Mouse (Mus musculus) inflammation-experienced regulatory T-cells, adult 16 weeks (primary cell): ENCODE results near the gene Ttl. TPM values are rescaled to one million over a fixed set of nuclear protein-coding genes. Genes with fewer than 3 reads are reported as not detected.

ENCODE experiments used
- polyA plus RNA-seq: library from polyadenylated mRNA; unstranded; fragments of 100-300 nt; shearing (Covaris generic); gene quantifications from one replicate; pipeline ENCODE4 v1.2.1, GENCODE M21; 2017

Gene Ttl
- polyA plus RNA-seq = 2.0 TPM

DNA sequence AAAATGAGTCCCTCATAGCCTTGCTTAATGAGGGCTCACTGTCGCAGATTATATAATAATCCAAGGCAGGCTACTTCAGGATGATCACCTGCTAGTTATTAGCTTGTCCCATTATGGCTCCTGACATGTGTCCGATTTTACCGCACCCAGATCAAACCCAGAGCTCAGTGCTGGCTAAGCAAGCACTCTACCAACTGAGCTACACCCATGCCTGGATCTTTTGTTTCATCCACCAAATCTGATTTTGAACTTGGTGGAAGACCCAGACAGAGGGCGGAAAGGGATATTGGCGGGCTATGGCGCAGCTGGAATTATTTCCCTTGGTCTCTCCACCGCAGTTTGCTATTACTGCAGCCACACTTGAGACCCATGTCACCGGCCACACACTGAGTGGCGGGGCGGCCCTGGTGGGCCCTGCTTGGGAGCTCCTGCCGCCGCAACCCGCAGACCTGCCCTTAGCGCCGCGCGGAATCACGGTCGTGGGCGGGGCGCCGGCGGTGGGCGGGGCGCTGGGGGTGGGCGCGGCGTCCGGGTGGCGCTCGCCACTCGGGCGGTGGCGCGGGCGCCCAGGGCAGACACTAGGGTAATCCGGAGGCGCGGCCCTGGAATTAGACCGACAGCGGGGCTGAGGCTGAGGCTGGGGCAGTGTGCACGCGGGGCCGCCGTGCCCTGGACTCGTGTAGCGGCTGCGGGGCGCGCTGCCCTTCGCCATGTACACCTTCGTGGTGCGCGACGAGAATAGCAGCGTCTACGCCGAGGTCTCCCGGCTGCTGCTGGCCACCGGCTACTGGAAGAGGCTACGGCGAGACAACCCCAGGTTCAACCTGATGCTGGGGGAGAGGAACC is at the start of gene Ttl:
Gene Ttl, plus strand, starts transcription at position 506 of the 846 bp plus-strand sequence.

DNA sequence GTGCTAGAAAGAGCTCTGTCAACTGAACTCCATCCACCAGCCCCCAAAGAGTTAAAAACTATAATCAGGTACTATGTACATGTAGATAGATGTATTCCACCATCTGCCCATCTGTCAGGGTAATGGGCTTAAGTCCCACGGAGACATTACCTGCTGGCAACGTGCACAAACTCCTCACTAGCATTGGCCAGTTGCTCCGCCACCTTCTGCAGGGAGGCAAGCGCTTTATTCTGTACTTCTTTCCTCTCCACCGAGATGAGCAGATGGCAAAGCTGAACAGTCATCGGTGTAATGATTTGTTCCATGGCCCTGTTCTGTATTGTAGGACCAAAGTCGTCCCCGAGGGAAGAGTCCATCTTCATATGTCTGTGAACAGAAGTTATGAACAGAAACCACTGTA is 17.9 kb upstream of the Ttl start, which contains the start of gene Vinac1:
Gene Vinac1, minus strand, starts transcription at position 362 of the 400 bp plus-strand sequence.

DNA sequence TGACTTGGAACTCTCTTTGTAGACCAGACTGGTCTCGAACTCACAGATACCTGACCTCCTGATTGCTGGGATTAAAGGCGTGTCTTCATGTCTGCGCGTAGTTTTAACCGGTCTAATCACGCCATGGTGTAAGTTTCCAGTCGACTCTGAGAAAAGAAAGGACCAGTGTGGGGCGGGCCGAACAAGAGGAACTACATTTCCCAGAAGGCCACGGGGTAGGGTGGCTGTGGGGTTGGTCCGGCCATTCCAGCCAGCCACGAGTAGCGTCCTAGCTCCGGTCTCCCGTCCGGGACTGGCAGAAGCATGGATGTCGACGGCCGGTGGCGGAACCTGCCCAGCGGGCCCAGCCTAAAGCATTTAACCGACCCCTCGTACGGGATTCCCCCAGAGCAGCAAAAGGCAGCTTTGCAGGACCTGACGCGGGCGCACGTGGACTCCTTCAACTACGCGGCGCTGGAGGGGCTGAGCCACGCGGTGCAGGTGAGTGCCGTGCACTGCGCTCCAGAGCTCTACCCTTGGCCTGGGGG is 35.1 kb downstream of the Ttl start, which contains the start of gene Polr1b:
Gene Polr1b, plus strand, starts transcription at position 212 of the 527 bp plus-strand sequence.

DNA sequence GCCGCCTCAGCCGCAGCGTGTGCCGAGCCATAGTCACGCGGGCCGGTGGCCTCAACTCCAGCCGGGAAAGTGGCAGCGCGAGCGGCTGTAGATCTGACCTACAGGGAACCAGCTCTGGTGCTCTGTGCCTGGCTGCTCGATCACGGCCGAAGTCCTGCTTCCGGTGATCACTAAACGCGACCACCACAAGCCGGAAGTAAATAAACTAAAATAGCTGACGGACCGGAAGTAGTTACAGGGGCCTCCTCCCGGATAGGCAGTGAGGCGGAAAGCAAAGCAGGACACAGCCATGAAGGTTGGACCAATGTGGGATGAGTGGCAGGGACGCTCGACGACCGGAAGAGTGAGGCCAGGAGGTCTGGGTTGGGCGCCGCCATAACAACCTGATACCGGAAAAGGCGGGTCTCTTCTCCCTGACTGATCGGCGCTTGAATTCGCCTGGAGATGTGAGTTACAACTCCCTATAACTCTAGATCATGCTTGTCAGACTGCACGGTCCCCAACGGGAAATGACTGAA is 63.7 kb downstream of the Ttl start, which contains the start of gene Chchd5:
Gene Chchd5, plus strand, starts transcription at position 289 of the 518 bp plus-strand sequence.

Other genes starting within 250 kb of the Ttl start
- 37.8 TPM for gene Tmem87b, start 247.8 kb upstream of the Ttl start, polyA plus RNA-seq
- gene Fbln7, start 203.0 kb upstream of the Ttl start, polyA plus RNA-seq = not detected
- 11.8 TPM for gene Zc3h8, start 121.9 kb upstream of the Ttl start, polyA plus RNA-seq
- gene Zc3h6, start 98.5 kb upstream of the Ttl start, polyA plus RNA-seq = 4.4 TPM
- gene Gm10762, start 98.2 kb upstream of the Ttl start, polyA plus RNA-seq = 2.5 TPM
- gene Vinac1, start 17.8 kb upstream of the Ttl start, polyA plus RNA-seq = not detected
- 39.3 TPM for gene Polr1b, start 35.1 kb downstream of the Ttl start, polyA plus RNA-seq
- gene Chchd5, start 63.8 kb downstream of the Ttl start, polyA plus RNA-seq = 25.6 TPM
- gene Slc20a1, start 132.8 kb downstream of the Ttl start, polyA plus RNA-seq = 76.5 TPM
- gene Ckap2l, start 231.3 kb downstream of the Ttl start, polyA plus RNA-seq = 3.9 TPM
- 0.29 TPM for gene Il1a, start 244.0 kb downstream of the Ttl start, polyA plus RNA-seq